Mouse (Mus musculus): ENCODE measurements around the gene Lce1c. TPM values are rescaled to one million over a fixed set of nuclear protein-coding genes. Genes with fewer than 3 reads are reported as not detected.

The Lce1c gene
- not detected in 2 replicates for polyA plus RNA-seq (2012; ENCODE audit: low replicate concordance)

DNA sequence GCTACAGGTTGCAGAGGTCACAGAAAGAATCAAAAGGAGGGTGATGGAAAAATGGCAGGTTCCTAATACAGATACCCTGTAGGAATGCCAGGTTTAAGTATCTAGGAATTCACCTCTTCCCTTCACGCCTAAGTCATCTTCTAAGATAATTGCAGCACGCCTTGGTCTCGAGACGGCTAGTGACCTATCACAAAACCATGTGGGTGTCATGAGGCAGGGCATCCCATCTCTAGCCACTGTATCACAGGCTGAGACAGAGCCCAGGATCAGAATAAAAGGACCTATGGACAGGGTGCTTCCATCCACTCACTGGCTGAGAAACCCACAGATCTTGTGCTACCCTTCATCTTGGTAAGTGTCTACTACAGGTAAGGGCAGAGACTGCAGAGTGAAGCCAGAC lies at the start of gene Lce1c:
TSS of gene Lce1c (plus strand) at position 301 of the 400 bp plus-strand sequence.

GRCm38 (mm10) chr3:92648207-92648606 lies 30.8 kb upstream of the Lce1c start, which contains the start of gene Lce1a1:
Gene Lce1a1, minus strand, starts transcription at chr3:92648307.

DNA sequence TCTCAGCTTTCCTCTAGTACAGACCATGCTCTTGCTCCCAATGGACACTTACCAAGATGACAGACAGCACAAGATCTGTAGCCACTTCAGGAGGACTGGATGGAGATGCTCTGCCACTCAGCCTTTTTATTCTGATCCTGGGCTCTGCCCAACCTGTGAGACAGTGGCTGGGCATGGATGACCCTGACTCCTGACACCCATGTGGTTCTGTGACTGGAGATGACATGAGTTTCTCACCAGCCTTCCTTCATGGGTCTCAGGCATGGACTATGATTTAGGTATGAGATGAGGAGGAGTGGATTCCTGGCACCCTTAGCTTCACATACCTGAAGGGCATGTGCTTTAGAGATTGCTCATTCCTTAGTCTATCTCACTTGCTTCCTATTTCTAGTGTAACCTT lies 22.2 kb upstream of the Lce1c start, which contains the start of gene Lce1b:
TSS of gene Lce1b (minus strand) at position 101 of the 400 bp plus-strand sequence.

GRCm38 (mm10) chr3:92670215-92670614 lies 8.8 kb upstream of the Lce1c start, which contains the start of gene Lce1a2:
Gene Lce1a2, minus strand, starts transcription at chr3:92670315.

DNA sequence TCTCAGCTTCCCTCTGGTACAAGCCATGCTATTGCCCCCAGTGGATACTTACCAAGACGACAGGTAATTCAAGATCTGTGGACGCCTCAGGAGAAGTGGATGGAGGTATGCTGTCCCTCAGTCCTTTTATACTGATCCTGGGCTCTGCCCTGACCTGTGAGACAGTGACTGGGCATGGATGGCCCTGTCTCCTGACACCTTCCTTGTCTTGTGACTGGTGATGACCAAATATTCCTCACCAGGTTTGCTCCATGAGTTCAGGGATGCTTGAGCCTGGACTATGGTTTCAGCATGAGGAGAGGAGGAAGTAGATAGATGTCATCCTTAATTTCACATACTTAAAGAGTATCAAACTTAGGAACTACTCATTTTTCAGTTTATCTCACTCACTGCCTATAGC lies 8.1 kb downstream of the Lce1c start, which contains the start of gene Lce1d:
TSS of gene Lce1d (minus strand) at position 101 of the 400 bp plus-strand sequence.

DNA sequence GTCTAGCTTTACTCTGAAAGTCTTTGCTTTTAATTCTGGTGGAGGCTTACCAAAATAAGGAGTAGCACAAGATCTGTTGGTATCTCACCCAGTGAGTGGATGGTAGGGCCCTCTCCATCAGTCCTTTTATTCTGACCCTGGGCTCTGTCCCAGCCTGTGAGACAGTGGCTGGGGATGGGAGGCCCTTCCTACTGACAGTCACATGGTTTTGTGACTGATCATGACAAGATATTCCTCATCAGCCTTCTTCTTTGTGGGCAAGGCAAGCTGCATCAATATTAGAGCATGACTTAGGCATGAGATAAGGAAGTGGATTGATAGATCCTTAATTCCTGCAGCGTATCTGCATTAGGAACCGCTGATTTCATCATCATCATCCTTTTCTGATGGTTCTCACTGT lies 29.9 kb downstream of the Lce1c start, which contains the start of gene Lce1e:
TSS of gene Lce1e (minus strand) at position 101 of the 400 bp plus-strand sequence.

GRCm38 (mm10) chr3:92720250-92720649 lies 41.2 kb downstream of the Lce1c start, which contains the start of gene Lce1f:
Gene Lce1f, minus strand, starts transcription at chr3:92720350.

Other genes starting within 250 kb of the Lce1c start
- gene Gm9774, start 249.8 kb upstream of the Lce1c start, polyA plus RNA-seq (2012; ENCODE audit: low replicate concordance), result 4.6 and 11.5 TPM in 2 replicates
- gene Sprr2k, start 246.7 kb upstream of the Lce1c start, polyA plus RNA-seq (2012; ENCODE audit: low replicate concordance), result not detected in 2 replicates
- gene Sprr1b, start 240.5 kb upstream of the Lce1c start, polyA plus RNA-seq (2012; ENCODE audit: low replicate concordance), result not detected in 2 replicates
- gene Sprr3, start 220.5 kb upstream of the Lce1c start, polyA plus RNA-seq (2012; ENCODE audit: low replicate concordance), result not detected in 2 replicates
- not detected in 2 replicates for gene Sprr1a, start 193.4 kb upstream of the Lce1c start, polyA plus RNA-seq (2012; ENCODE audit: low replicate concordance)
- not detected in 2 replicates for gene Sprr4, start 178.8 kb upstream of the Lce1c start, polyA plus RNA-seq (2012; ENCODE audit: low replicate concordance)
- not detected in 2 replicates for gene 2310046K23Rik, start 144.7 kb upstream of the Lce1c start, polyA plus RNA-seq (2012; ENCODE audit: low replicate concordance)
- gene Ivl, start 105.5 kb upstream of the Lce1c start, polyA plus RNA-seq (2012; ENCODE audit: low replicate concordance), result not detected in 2 replicates
- gene Smcp, start 90.2 kb upstream of the Lce1c start, polyA plus RNA-seq (2012; ENCODE audit: low replicate concordance), result not detected in 2 replicates
- not detected in 2 replicates for gene 2210017I01Rik, start 71.8 kb upstream of the Lce1c start, polyA plus RNA-seq (2012; ENCODE audit: low replicate concordance)
- not detected in 2 replicates for gene Lce6a, start 57.6 kb upstream of the Lce1c start, polyA plus RNA-seq (2012; ENCODE audit: low replicate concordance)
- gene Lce1a1, start 30.9 kb upstream of the Lce1c start, polyA plus RNA-seq (2012; ENCODE audit: low replicate concordance), result not detected in 2 replicates
- not detected in 2 replicates for gene Lce1b, start 22.3 kb upstream of the Lce1c start, polyA plus RNA-seq (2012; ENCODE audit: low replicate concordance)
- gene Lce1a2, start 8.9 kb upstream of the Lce1c start, polyA plus RNA-seq (2012; ENCODE audit: low replicate concordance), result not detected in 2 replicates
- gene Lce1d, start 8.0 kb downstream of the Lce1c start, polyA plus RNA-seq (2012; ENCODE audit: low replicate concordance), result not detected in 2 replicates
- not detected in 2 replicates for gene Lce1e, start 29.8 kb downstream of the Lce1c start, polyA plus RNA-seq (2012; ENCODE audit: low replicate concordance)
- not detected in 2 replicates for gene Lce1f, start 41.1 kb downstream of the Lce1c start, polyA plus RNA-seq (2012; ENCODE audit: low replicate concordance)
- not detected in 2 replicates for gene Gm38119, start 59.8 kb downstream of the Lce1c start, polyA plus RNA-seq (2012; ENCODE audit: low replicate concordance)
- gene Lce1g, start 73.1 kb downstream of the Lce1c start, polyA plus RNA-seq (2012; ENCODE audit: low replicate concordance), result not detected in 2 replicates
- gene Lce1h, start 85.8 kb downstream of the Lce1c start, polyA plus RNA-seq (2012; ENCODE audit: low replicate concordance), result not detected in 2 replicates
- not detected in 2 replicates for gene Lce1i, start 99.7 kb downstream of the Lce1c start, polyA plus RNA-seq (2012; ENCODE audit: low replicate concordance)
- gene Lce1j, start 111.3 kb downstream of the Lce1c start, polyA plus RNA-seq (2012; ENCODE audit: low replicate concordance), result not detected in 2 replicates
- gene Lce1k, start 128.6 kb downstream of the Lce1c start, polyA plus RNA-seq (2012; ENCODE audit: low replicate concordance), result not detected in 2 replicates
- not detected in 2 replicates for gene Kprp, start 148.0 kb downstream of the Lce1c start, polyA plus RNA-seq (2012; ENCODE audit: low replicate concordance)
- not detected in 2 replicates for gene Lce1l, start 172.0 kb downstream of the Lce1c start, polyA plus RNA-seq (2012; ENCODE audit: low replicate concordance)
- not detected in 2 replicates for gene 2310050C09Rik, start 191.0 kb downstream of the Lce1c start, polyA plus RNA-seq (2012; ENCODE audit: low replicate concordance)
- gene Lce3a, start 247.0 kb downstream of the Lce1c start, polyA plus RNA-seq (2012; ENCODE audit: low replicate concordance), result not detected in 2 replicates

Data from hematopoietic multipotent progenitor cell, adult 10-12 weeks (in vitro differentiated cells).